Mouse (Mus musculus): Measurements from ENCODE around the gene Panx1. TPM values are rescaled to one million over a fixed set of nuclear protein-coding genes. Genes with fewer than 3 reads are reported as not detected.

Panx1 gene
- 1 to 10 TPM; 4.3 to 5.7 (median 4.4) TPM for total RNA-seq (2022)

- DNase-seq (ENCODE audit: low spot score): peak; percentile 52
Measured at GRCm38 (mm10) chr9:15045084-15045669, at the start of gene Panx1. TSS of gene Panx1 (minus strand) at chr9:15045478.

GRCm38 (mm10) chr9:15068686-15069295 lies 23.5 kb upstream of the Panx1 start:
- no peak for DNase-seq (ENCODE audit: low spot score)

GRCm38 (mm10) chr9:15067995-15068685 lies 22.9 kb upstream of the Panx1 start:
- no peak for DNase-seq (ENCODE audit: low spot score)

GRCm38 (mm10) chr9:15064176-15064575 lies 18.9 kb upstream of the Panx1 start:
- no peak for DNase-seq (ENCODE audit: low spot score)

- DNase-seq (ENCODE audit: low spot score): no peak
Measured at GRCm38 (mm10) chr9:15060847-15061246, 15.6 kb upstream of the Panx1 start.

- no peak for DNase-seq (ENCODE audit: low spot score)
Measured at GRCm38 (mm10) chr9:15060026-15060425, 14.7 kb upstream of the Panx1 start.

- DNase-seq (ENCODE audit: low spot score): no peak
Measured at GRCm38 (mm10) chr9:15045740-15046139, 462 bp upstream of the Panx1 start.

- DNase-seq (ENCODE audit: low spot score): no peak
Measured at GRCm38 (mm10) chr9:15044391-15045083, 741 bp downstream of the Panx1 start.

- no peak for DNase-seq (ENCODE audit: low spot score)
Measured at GRCm38 (mm10) chr9:15041556-15041955, 3.7 kb downstream of the Panx1 start.

GRCm38 (mm10) chr9:15039848-15040247 lies 5.4 kb downstream of the Panx1 start:
- DNase-seq (ENCODE audit: low spot score): no peak

- no peak for DNase-seq (ENCODE audit: low spot score)
Measured at GRCm38 (mm10) chr9:15037704-15038103, 7.6 kb downstream of the Panx1 start.

- DNase-seq (ENCODE audit: low spot score): no peak
Measured at GRCm38 (mm10) chr9:15037237-15037636, 8.0 kb downstream of the Panx1 start.

GRCm38 (mm10) chr9:15036807-15037206 lies 8.5 kb downstream of the Panx1 start:
- DNase-seq (ENCODE audit: low spot score): no peak

- DNase-seq (ENCODE audit: low spot score): no peak
Measured at GRCm38 (mm10) chr9:15036405-15036804, 8.9 kb downstream of the Panx1 start.

GRCm38 (mm10) chr9:15035979-15036378 lies 9.3 kb downstream of the Panx1 start:
- DNase-seq (ENCODE audit: low spot score): no peak

- DNase-seq (ENCODE audit: low spot score): peak; percentile 60
Measured at GRCm38 (mm10) chr9:15034546-15035273, 10.6 kb downstream of the Panx1 start.

GRCm38 (mm10) chr9:15033568-15034160 lies 11.6 kb downstream of the Panx1 start:
- peak; percentile 30 for DNase-seq (ENCODE audit: low spot score)

- DNase-seq (ENCODE audit: low spot score): no peak
Measured at GRCm38 (mm10) chr9:15032797-15033196, 12.5 kb downstream of the Panx1 start.

GRCm38 (mm10) chr9:15030771-15031170 lies 14.5 kb downstream of the Panx1 start:
- DNase-seq (ENCODE audit: low spot score): peak; percentile 71

- DNase-seq (ENCODE audit: low spot score): peak; percentile 44
Measured at GRCm38 (mm10) chr9:15029025-15029727, 16.1 kb downstream of the Panx1 start.

GRCm38 (mm10) chr9:15027725-15028124 lies 17.6 kb downstream of the Panx1 start:
- DNase-seq (ENCODE audit: low spot score): no peak

Measured in heart, adult 8-10 months (tissue).